Mouse (Mus musculus) mouse embryonic stem cell (cell line): ENCODE results near the gene Fn3k.

Experiments
- in situ Hi-C, 2 experiments: fragments of 300-500 bp; cut with MboI; formaldehyde crosslinking; loops; 1 replicate in 1 of 2; 3 replicates in 1 of 2; pipeline ENCODE4 v1.14.3; 2019 to 2020; ENCODE audit warnings: low sequenced_read_pairs in 2 of 2, low pct_unique_long_range_greater_than_20kb in 1 of 2, mixed read lengths in 1 of 2; ENCODE audit not compliant: unreplicated experiment in 1 of 2

The Fn3k gene

GRCm38 (mm10) chr11:121442076-121442475 is 7.4 kb downstream of the Fn3k start:
- in situ Hi-C loops, result no loop called here

GRCm38 (mm10) chr11:121451216-121451726 is 16.6 kb downstream of the Fn3k start:
- in situ Hi-C loops, result no loop called here

- in situ Hi-C loops, result no loop called here
Observed at GRCm38 (mm10) chr11:121451753-121452635, 17.3 kb downstream of the Fn3k start, which contains the start of gene Tbcd. Gene Tbcd, plus strand, starts transcription at chr11:121451949.

- in situ Hi-C loops, result no loop called here
Observed at GRCm38 (mm10) chr11:121457874-121458273, 23.2 kb downstream of the Fn3k start.

GRCm38 (mm10) chr11:121467408-121467807 is 32.7 kb downstream of the Fn3k start:
- in situ Hi-C loops, result no loop called here

GRCm38 (mm10) chr11:121474831-121475230 is 40.1 kb downstream of the Fn3k start:
- in situ Hi-C loops, result no loop called here

GRCm38 (mm10) chr11:121475699-121476415 is 41.1 kb downstream of the Fn3k start:
- in situ Hi-C loops, result no loop called here

- in situ Hi-C loops, result no loop called here
Observed at GRCm38 (mm10) chr11:121479476-121480203, 44.9 kb downstream of the Fn3k start.

GRCm38 (mm10) chr11:121481129-121481528 is 46.4 kb downstream of the Fn3k start:
- in situ Hi-C loops, result no loop called here

GRCm38 (mm10) chr11:121485882-121486281 is 51.2 kb downstream of the Fn3k start:
- in situ Hi-C loops, result no loop called here

GRCm38 (mm10) chr11:121490651-121491050 is 55.9 kb downstream of the Fn3k start:
- in situ Hi-C loops, result no loop called here
